Mouse (Mus musculus): ENCODE results near the gene Pilrb1. TPM values are rescaled to one million over a fixed set of nuclear protein-coding genes. Genes with fewer than 3 reads are reported as not detected.
"Not testable (repeated sequence)": the region's sequence is repeated elsewhere in the genome, so short reads cannot be mapped to it uniquely, and the experiment has no call there.

The Pilrb1 gene
- polyA plus RNA-seq, 1 experiment from 2014 or later = 0.13 TPM

GRCm38 (mm10) chr5:137835966-137836520 lies 21.9 kb downstream of the Pilrb1 start, which contains the start of gene Pilra:
TSS of gene Pilra (minus strand) at chr5:137836281.
- not testable (repeated sequence) for H3K4me1 ChIP-seq (ENCODE audit: control insufficient read depth, insufficient read depth, low read length); H3K4me3 ChIP-seq (ENCODE audit: low read depth, low read length); H3K36me3 ChIP-seq (ENCODE audit: control insufficient read depth, insufficient read depth, low read length); ATAC-seq (ENCODE audit: insufficient number of reproducible peaks, low FRiP score, low TSS enrichment, low read depth); H3K9ac ChIP-seq (ENCODE audit: low read length); H3K27ac ChIP-seq (replicated peaks; ENCODE audit: low read depth, low read length); H3K27me3 ChIP-seq (ENCODE audit: control insufficient read depth, insufficient read depth, low read length); H3K4me2 ChIP-seq (ENCODE audit: low read depth, severe bottlenecking); DNase-seq (ENCODE audit: low spot score); H3K9me3 ChIP-seq (ENCODE audit: control insufficient read depth, low read length)
- 75% methylated on average over 2 of the region's 2 CpGs for WGBS

- H3K27me3 ChIP-seq (ENCODE audit: control insufficient read depth, insufficient read depth, low read length) = no peaks in the 10 kb centered on the region
- no peak overlapping the region for H3K4me3 ChIP-seq (ENCODE audit: low read depth, low read length)
- DNase-seq (ENCODE audit: low spot score) (no peak), ATAC-seq (ENCODE audit: insufficient number of reproducible peaks, low FRiP score, low TSS enrichment, low read depth) (no peak)
- no peaks in the 10 kb centered on the region for H3K9me3 ChIP-seq (ENCODE audit: control insufficient read depth, low read length)
- 47% methylated on average over 4 of the region's 4 CpGs for WGBS
- H3K4me1 ChIP-seq (ENCODE audit: control insufficient read depth, insufficient read depth, low read length) = no peaks in the 10 kb centered on the region
- no peak overlapping the region for H3K9ac ChIP-seq (ENCODE audit: low read length)
- no peak overlapping the region for H3K27ac ChIP-seq (replicated peaks; ENCODE audit: low read depth, low read length)
- H3K4me2 ChIP-seq (ENCODE audit: low read depth, severe bottlenecking) = no peak overlapping the region
- H3K36me3 ChIP-seq (ENCODE audit: control insufficient read depth, insufficient read depth, low read length) = no peaks in the 10 kb centered on the region
Measured at GRCm38 (mm10) chr5:137833500-137833899, 24.4 kb downstream of the Pilrb1 start.

GRCm38 (mm10) chr5:137831506-137831905 lies 26.4 kb downstream of the Pilrb1 start:
- Histone ChIP-seq H3K9me3 (ENCODE audit: control insufficient read depth, low read length) (no peaks in the 10 kb centered on the region), H3K27me3 (ENCODE audit: control insufficient read depth, insufficient read depth, low read length) (no peaks in the 10 kb centered on the region), H3K4me1 (ENCODE audit: control insufficient read depth, insufficient read depth, low read length) (no peaks in the 10 kb centered on the region), H3K4me2 (ENCODE audit: low read depth, severe bottlenecking) (no peak overlapping the region), H3K36me3 (ENCODE audit: control insufficient read depth, insufficient read depth, low read length) (no peaks in the 10 kb centered on the region), H3K9ac (ENCODE audit: low read length) (no peak overlapping the region), H3K4me3 (ENCODE audit: low read depth, low read length) (no peak overlapping the region), H3K27ac (replicated peaks; ENCODE audit: low read depth, low read length) (no peak overlapping the region)
- ATAC-seq (ENCODE audit: insufficient number of reproducible peaks, low FRiP score, low TSS enrichment, low read depth) (no peak), DNase-seq (ENCODE audit: low spot score) (no peak)
- 72% methylated on average over 6 of the region's 6 CpGs for WGBS

GRCm38 (mm10) chr5:137831106-137831505 lies 26.8 kb downstream of the Pilrb1 start:
- Histone ChIP-seq H3K27ac (replicated peaks; ENCODE audit: low read depth, low read length) (no peak overlapping the region), H3K9me3 (ENCODE audit: control insufficient read depth, low read length) (no peaks in the 10 kb centered on the region), H3K4me3 (ENCODE audit: low read depth, low read length) (no peak overlapping the region), H3K27me3 (ENCODE audit: control insufficient read depth, insufficient read depth, low read length) (no peaks in the 10 kb centered on the region), H3K36me3 (ENCODE audit: control insufficient read depth, insufficient read depth, low read length) (no peaks in the 10 kb centered on the region), H3K9ac (ENCODE audit: low read length) (no peak overlapping the region), H3K4me1 (ENCODE audit: control insufficient read depth, insufficient read depth, low read length) (no peaks in the 10 kb centered on the region), H3K4me2 (ENCODE audit: low read depth, severe bottlenecking) (no peak overlapping the region)
- DNase-seq (ENCODE audit: low spot score) (no peak), ATAC-seq (ENCODE audit: insufficient number of reproducible peaks, low FRiP score, low TSS enrichment, low read depth) (no peak)
- 93% methylated on average over 4 of the region's 4 CpGs for WGBS

GRCm38 (mm10) chr5:137830238-137830637 lies 27.7 kb downstream of the Pilrb1 start:
- ATAC-seq (ENCODE audit: insufficient number of reproducible peaks, low FRiP score, low TSS enrichment, low read depth) = no peak
- Histone ChIP-seq H3K27ac (replicated peaks; ENCODE audit: low read depth, low read length) (no peak overlapping the region), H3K27me3 (ENCODE audit: control insufficient read depth, insufficient read depth, low read length) (no peaks in the 10 kb centered on the region), H3K9ac (ENCODE audit: low read length) (no peak overlapping the region), H3K36me3 (ENCODE audit: control insufficient read depth, insufficient read depth, low read length) (no peaks in the 10 kb centered on the region), H3K4me2 (ENCODE audit: low read depth, severe bottlenecking) (no peak overlapping the region), H3K9me3 (ENCODE audit: control insufficient read depth, low read length) (no peaks in the 10 kb centered on the region), H3K4me1 (ENCODE audit: control insufficient read depth, insufficient read depth, low read length) (no peaks in the 10 kb centered on the region), H3K4me3 (ENCODE audit: low read depth, low read length) (no peak overlapping the region)
- 84% methylated on average over 7 of the region's 7 CpGs for WGBS
- DNase-seq (ENCODE audit: low spot score) = no peak

GRCm38 (mm10) chr5:137828694-137829093 lies 29.2 kb downstream of the Pilrb1 start:
- no peaks in the 10 kb centered on the region for H3K4me1 ChIP-seq (ENCODE audit: control insufficient read depth, insufficient read depth, low read length)
- no peak for ATAC-seq (ENCODE audit: insufficient number of reproducible peaks, low FRiP score, low TSS enrichment, low read depth)
- no peak for DNase-seq (ENCODE audit: low spot score)
- H3K4me2 ChIP-seq (ENCODE audit: low read depth, severe bottlenecking) = no peak overlapping the region
- H3K27ac ChIP-seq (replicated peaks; ENCODE audit: low read depth, low read length) = no peak overlapping the region
- no peak overlapping the region for H3K9ac ChIP-seq (ENCODE audit: low read length)
- no peaks in the 10 kb centered on the region for H3K9me3 ChIP-seq (ENCODE audit: control insufficient read depth, low read length)
- no peaks in the 10 kb centered on the region for H3K36me3 ChIP-seq (ENCODE audit: control insufficient read depth, insufficient read depth, low read length)
- no peak overlapping the region for H3K4me3 ChIP-seq (ENCODE audit: low read depth, low read length)
- H3K27me3 ChIP-seq (ENCODE audit: control insufficient read depth, insufficient read depth, low read length) = no peaks in the 10 kb centered on the region
- 87% methylated on average over 6 of the region's 6 CpGs for WGBS

- 43% methylated on average over 6 of the region's 7 CpGs for WGBS
Measured at GRCm38 (mm10) chr5:137826421-137826820, 31.5 kb downstream of the Pilrb1 start.

GRCm38 (mm10) chr5:137825971-137826370 lies 31.9 kb downstream of the Pilrb1 start:
- 82% methylated on average over 2 of the region's 2 CpGs for WGBS
- H3K4me1 ChIP-seq (ENCODE audit: control insufficient read depth, insufficient read depth, low read length) = no peaks in the 10 kb centered on the region

More at GRCm38 (mm10) chr5:137826421-137826820, 31.5 kb downstream of the Pilrb1 start:
- Histone ChIP-seq H3K27me3 (ENCODE audit: control insufficient read depth, insufficient read depth, low read length) (no peaks in the 10 kb centered on the region), H3K9ac (ENCODE audit: low read length) (no peak overlapping the region), H3K4me1 (ENCODE audit: control insufficient read depth, insufficient read depth, low read length) (no peaks in the 10 kb centered on the region), H3K4me2 (ENCODE audit: low read depth, severe bottlenecking) (no peak overlapping the region), H3K27ac (replicated peaks; ENCODE audit: low read depth, low read length) (no peak overlapping the region), H3K36me3 (ENCODE audit: control insufficient read depth, insufficient read depth, low read length) (no peaks in the 10 kb centered on the region), H3K4me3 (ENCODE audit: low read depth, low read length) (no peak overlapping the region), H3K9me3 (ENCODE audit: control insufficient read depth, low read length) (no peaks in the 10 kb centered on the region)
- DNase-seq (ENCODE audit: low spot score) (no peak), ATAC-seq (ENCODE audit: insufficient number of reproducible peaks, low FRiP score, low TSS enrichment, low read depth) (no peak)

GRCm38 (mm10) chr5:137825030-137825429 lies 32.9 kb downstream of the Pilrb1 start:
- DNase-seq (ENCODE audit: low spot score) (no peak), ATAC-seq (ENCODE audit: insufficient number of reproducible peaks, low FRiP score, low TSS enrichment, low read depth) (no peak)
- Histone ChIP-seq H3K9me3 (ENCODE audit: control insufficient read depth, low read length) (no peaks in the 10 kb centered on the region), H3K4me1 (ENCODE audit: control insufficient read depth, insufficient read depth, low read length) (no peaks in the 10 kb centered on the region), H3K27me3 (ENCODE audit: control insufficient read depth, insufficient read depth, low read length) (no peaks in the 10 kb centered on the region), H3K27ac (replicated peaks; ENCODE audit: low read depth, low read length) (no peak overlapping the region), H3K9ac (ENCODE audit: low read length) (no peak overlapping the region), H3K4me3 (ENCODE audit: low read depth, low read length) (no peak overlapping the region), H3K4me2 (ENCODE audit: low read depth, severe bottlenecking) (no peak overlapping the region), H3K36me3 (ENCODE audit: control insufficient read depth, insufficient read depth, low read length) (no peaks in the 10 kb centered on the region)
- WGBS = 89% methylated on average over 3 of the region's 3 CpGs

More at GRCm38 (mm10) chr5:137825971-137826370, 31.9 kb downstream of the Pilrb1 start:
- no peaks in the 10 kb centered on the region for H3K9me3 ChIP-seq (ENCODE audit: control insufficient read depth, low read length)
- H3K27ac ChIP-seq (replicated peaks; ENCODE audit: low read depth, low read length) = no peak overlapping the region
- no peak overlapping the region for H3K9ac ChIP-seq (ENCODE audit: low read length)
- no peaks in the 10 kb centered on the region for H3K27me3 ChIP-seq (ENCODE audit: control insufficient read depth, insufficient read depth, low read length)
- no peak overlapping the region for H3K4me2 ChIP-seq (ENCODE audit: low read depth, severe bottlenecking)
- no peak overlapping the region for H3K4me3 ChIP-seq (ENCODE audit: low read depth, low read length)
- H3K36me3 ChIP-seq (ENCODE audit: control insufficient read depth, insufficient read depth, low read length) = no peaks in the 10 kb centered on the region
- no peak for ATAC-seq (ENCODE audit: insufficient number of reproducible peaks, low FRiP score, low TSS enrichment, low read depth)
- DNase-seq (ENCODE audit: low spot score) = no peak

All from limb, embryonic 11.5 days (tissue).